Mouse (Mus musculus): ENCODE results near the gene Fxyd7.

Gene Fxyd7

GRCm38 (mm10) chr7:31051321-31052021, at the start of gene Fxyd7:
Fxyd7 (minus strand) TSS chr7:31051467.
- DNase-seq, result no peak

DNA sequence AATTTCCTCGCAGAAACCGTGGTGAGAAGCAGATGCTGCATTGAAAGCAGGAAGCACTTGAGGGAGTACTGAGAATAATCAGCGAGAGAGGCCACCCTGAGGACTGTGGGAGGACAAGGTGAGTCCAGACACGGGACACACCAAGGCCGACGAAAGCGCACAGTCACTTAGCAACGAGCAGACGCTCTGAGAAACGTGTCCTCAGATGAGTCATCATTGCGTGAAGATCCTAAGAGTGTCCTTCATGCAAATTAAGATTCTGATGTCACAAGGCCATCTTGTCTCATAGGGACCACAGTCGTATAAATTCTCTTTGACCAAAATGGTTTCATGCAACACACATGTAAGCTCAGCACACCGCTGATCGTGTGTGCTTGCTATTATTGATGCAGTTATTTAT, 49.5 kb upstream of the Fxyd7 start:
- no peak for DNase-seq

GRCm38 (mm10) chr7:31099612-31099982, 48.3 kb upstream of the Fxyd7 start:
- DNase-seq, result no peak

- no peak for DNase-seq
Measured at GRCm38 (mm10) chr7:31098697-31099611, 47.7 kb upstream of the Fxyd7 start.

- DNase-seq, result peak; percentile 78 to 91
Measured at GRCm38 (mm10) chr7:31097583-31098248, 46.4 kb upstream of the Fxyd7 start.

- no peak for DNase-seq
Measured at GRCm38 (mm10) chr7:31096892-31097564, 45.8 kb upstream of the Fxyd7 start.

- peak in 1 of 2 experiments; percentile 31 for DNase-seq
Measured at GRCm38 (mm10) chr7:31094774-31095501, 43.7 kb upstream of the Fxyd7 start.

DNA sequence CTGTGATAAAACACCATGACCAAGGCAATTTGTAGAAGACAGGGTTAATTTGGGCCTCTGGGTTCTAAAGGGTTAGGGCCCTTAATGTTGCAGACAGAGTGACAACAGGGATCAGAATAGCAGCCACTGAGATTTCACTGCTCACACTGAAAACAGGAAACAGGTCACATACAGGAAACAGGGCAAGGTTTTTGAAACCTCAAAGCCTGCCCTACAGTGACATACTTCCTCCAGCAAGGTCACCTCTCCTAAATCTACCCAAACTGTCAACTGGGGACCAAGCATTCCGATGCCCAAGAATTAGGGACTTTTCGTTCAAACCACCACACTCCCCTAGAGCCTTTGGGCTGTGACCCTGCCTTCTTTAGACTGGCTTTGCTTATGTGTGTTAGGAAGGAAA, 38.5 kb upstream of the Fxyd7 start:
- DNase-seq, result peak in 1 of 2 experiments; percentile 30

- DNase-seq, result no peak
Measured at GRCm38 (mm10) chr7:31088206-31088605, 36.9 kb upstream of the Fxyd7 start.

GRCm38 (mm10) chr7:31087262-31087661, 36.0 kb upstream of the Fxyd7 start:
- no peak for DNase-seq

DNA sequence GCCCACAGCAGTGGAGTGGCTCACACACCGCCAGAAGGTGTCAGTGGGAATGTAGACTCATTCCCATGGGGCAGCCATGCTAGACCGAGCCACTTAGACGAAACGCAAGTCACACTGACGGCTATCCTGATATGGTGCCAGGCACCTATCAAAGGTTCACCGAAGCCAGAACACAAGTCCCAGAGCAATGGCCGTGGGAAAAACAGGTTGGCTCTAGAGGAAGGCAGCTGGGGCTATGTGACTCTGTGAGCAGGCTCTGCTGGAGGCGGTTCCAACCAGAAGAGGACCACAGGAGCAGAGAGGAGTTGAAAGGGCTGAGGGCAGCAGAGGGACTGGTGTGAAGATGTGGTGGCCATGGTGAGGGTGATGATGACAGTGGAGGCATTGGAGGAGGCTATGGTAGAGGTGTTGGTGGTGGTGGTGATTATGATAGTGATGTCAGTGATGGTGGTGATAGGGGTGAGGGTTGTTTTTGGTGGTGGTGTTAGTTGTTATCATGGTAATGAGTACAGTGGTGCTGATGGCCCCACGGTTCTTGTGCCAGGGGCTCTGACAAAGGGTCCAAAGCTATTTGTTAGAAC, 35.0 kb upstream of the Fxyd7 start:
- DNase-seq, result no peak

DNA sequence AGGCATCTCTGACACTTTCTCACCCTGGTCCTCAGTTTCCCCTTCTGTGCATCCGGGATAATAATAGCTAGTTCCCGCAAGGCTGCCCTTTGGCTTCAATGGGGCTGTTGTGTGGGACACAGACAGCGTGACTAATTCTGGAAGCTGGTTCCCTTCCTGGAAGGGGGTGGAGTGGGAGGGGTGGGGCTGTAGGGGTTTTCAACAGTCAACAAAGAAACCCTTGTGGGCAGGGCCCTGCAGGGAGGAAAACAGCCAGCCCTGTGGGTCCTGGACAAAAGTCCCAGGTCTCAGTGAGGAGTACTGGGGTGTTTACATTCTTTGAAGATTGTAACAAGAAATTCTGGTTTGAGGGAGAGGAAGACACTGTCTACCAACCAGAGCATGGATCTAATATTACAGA, 33.9 kb upstream of the Fxyd7 start:
- DNase-seq, result no peak

- DNase-seq, result no peak
Measured at GRCm38 (mm10) chr7:31084140-31084539, 32.9 kb upstream of the Fxyd7 start.

- no peak for DNase-seq
Measured at GRCm38 (mm10) chr7:31082831-31083588, 31.7 kb upstream of the Fxyd7 start.

GRCm38 (mm10) chr7:31082106-31082505, 30.8 kb upstream of the Fxyd7 start:
- DNase-seq, result no peak

DNA sequence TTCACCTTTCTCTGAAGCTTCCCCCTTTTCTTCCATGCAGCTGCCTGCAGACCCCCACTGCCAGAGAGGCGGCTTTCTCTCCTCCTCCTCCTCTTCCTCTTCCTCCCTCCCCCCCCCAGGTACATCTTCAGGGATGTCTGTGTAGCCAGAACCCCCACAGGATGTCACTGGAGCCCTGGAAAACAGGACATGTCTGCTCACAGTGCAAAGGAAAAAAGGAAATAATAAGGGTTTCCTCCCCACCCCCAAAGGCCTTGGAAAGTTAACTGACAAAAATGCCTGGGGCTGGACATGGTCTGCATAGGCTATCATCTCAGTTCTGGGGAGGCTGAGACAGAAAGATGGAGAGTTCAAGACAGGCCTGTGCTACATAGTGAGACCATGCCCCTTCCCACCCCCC, 29.8 kb upstream of the Fxyd7 start:
- DNase-seq, result no peak

- no peak for DNase-seq
Measured at GRCm38 (mm10) chr7:31080611-31081010, 29.3 kb upstream of the Fxyd7 start.

DNA sequence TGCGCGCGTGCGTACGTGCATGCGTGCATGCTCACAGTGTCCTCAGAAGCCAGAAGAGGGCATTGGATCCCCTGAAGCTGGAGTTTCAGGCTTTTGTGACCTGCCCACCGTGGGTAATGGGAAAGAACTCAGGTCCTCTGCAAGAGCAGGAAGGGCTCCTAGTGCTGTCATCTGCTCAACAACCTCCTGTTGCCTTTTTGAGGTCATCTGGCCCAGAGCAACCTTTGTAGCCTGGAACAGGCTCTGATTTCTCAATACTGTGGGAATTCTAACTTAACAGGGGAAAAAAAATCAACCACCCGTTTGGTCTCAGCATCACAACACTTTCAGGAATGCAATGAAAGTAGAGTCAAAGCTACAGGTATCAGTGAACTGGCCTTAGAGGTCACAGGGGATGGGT, 28.4 kb upstream of the Fxyd7 start:
- DNase-seq, result no peak

DNA sequence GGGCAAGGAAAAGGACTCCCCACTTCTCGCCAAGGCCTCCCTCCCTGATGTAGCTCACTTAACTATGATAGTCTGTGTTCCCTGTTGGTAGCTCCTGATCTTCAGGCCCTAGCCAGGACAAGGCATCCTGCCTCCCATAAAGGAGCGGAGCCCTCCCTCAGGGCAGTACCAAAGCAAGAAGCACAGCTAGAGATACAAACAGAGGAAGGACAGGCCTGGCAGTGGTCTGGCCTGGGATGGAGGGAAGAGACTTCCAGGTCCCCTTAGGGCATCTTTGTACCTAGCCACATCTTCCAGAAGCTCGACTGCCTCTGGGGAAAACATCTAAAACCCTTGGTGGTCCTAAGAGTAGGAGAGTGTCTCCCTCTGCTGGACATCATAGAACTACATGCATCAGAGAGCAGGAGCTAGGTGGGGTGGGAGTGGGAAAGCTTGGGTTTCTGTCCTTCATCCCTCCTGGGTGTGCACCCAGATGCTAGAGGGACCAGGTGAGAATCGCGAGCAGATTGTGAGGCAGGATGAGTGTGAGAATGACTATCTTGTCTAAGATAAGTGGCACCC, 26.7 kb upstream of the Fxyd7 start:
- DNase-seq, result no peak

DNA sequence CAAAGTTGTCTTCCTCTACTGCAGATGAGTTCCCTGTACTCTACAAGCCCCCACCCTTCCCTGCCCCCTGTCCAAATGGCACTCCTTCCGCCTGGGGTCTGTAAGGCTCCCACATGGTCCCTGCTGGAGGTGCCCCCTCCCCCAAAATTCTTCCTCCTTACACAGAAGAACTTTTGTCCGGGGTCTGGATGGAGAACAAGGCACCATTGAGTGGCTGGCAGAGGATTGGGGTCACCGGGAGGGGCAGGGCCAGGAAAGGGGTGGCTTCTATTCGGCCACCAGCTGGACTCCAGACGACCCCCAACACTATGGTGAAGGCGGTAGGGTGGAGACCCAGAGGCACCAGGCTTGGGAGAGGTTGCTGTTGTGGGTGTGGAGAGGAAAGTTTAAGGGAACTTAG, 26.2 kb upstream of the Fxyd7 start:
- no peak for DNase-seq

GRCm38 (mm10) chr7:31076492-31076891, 25.2 kb upstream of the Fxyd7 start, which contains the start of gene Fxyd3:
Fxyd3 (minus strand) TSS chr7:31076704.
- no peak for DNase-seq
